Mouse (Mus musculus): ENCODE results near the gene Tfap4. TPM values are rescaled to one million over a fixed set of nuclear protein-coding genes. Genes with fewer than 3 reads are reported as not detected.
A peak's percentile ranks its signal among the peaks of the same experiment; 100 is the strongest.
"Not testable (repeated sequence)": the region's sequence is repeated elsewhere in the genome, so short reads cannot be mapped to it uniquely, and the experiment has no call there.

Tfap4 gene
- total RNA-seq, 4 experiments from 2014 or later, result 3.2 to 5.5 (median 3.7) TPM

GRCm38 (mm10) chr16:4557085-4557484 lies 2.6 kb downstream of the Tfap4 start:
- no peak for DNase-seq (ENCODE audit: low spot score in 2 of 2)

- DNase-seq (ENCODE audit: low spot score in 2 of 2), result no peak
Measured at GRCm38 (mm10) chr16:4555555-4555954, 4.1 kb downstream of the Tfap4 start.

- DNase-seq (ENCODE audit: low spot score in 2 of 2), result peak; percentile 52 to 56
Measured at GRCm38 (mm10) chr16:4552829-4553550, 6.7 kb downstream of the Tfap4 start.

- no peak for DNase-seq (ENCODE audit: low spot score in 2 of 2)
Measured at GRCm38 (mm10) chr16:4551885-4552284, 7.8 kb downstream of the Tfap4 start.

GRCm38 (mm10) chr16:4551056-4551455 lies 8.6 kb downstream of the Tfap4 start:
- DNase-seq (ENCODE audit: low spot score in 2 of 2), result peak; percentile 59 to 65

GRCm38 (mm10) chr16:4548953-4549688 lies 10.5 kb downstream of the Tfap4 start:
- DNase-seq (ENCODE audit: low spot score in 2 of 2), result no peak

GRCm38 (mm10) chr16:4547611-4548010 lies 12.0 kb downstream of the Tfap4 start:
- no peak for DNase-seq (ENCODE audit: low spot score in 2 of 2)

GRCm38 (mm10) chr16:4546838-4547237 lies 12.8 kb downstream of the Tfap4 start:
- no peak for DNase-seq (ENCODE audit: low spot score in 2 of 2)

GRCm38 (mm10) chr16:4544845-4545244 lies 14.8 kb downstream of the Tfap4 start:
- DNase-seq (ENCODE audit: low spot score in 2 of 2), result no peak

GRCm38 (mm10) chr16:4543266-4543665 lies 16.4 kb downstream of the Tfap4 start:
- no peak for DNase-seq (ENCODE audit: low spot score in 2 of 2)

GRCm38 (mm10) chr16:4542236-4542774 lies 17.3 kb downstream of the Tfap4 start:
- no peak for DNase-seq (ENCODE audit: low spot score in 2 of 2)

- peak; percentile 100 for DNase-seq (ENCODE audit: low spot score in 2 of 2)
Measured at GRCm38 (mm10) chr16:4541501-4542198, 18.0 kb downstream of the Tfap4 start, which contains the start of gene Srl. TSS of gene Srl (minus strand) at chr16:4541816.

- no peak for DNase-seq (ENCODE audit: low spot score in 2 of 2)
Measured at GRCm38 (mm10) chr16:4541033-4541432, 18.6 kb downstream of the Tfap4 start.

GRCm38 (mm10) chr16:4540064-4540775 lies 19.4 kb downstream of the Tfap4 start:
- no peak for DNase-seq (ENCODE audit: low spot score in 2 of 2)

GRCm38 (mm10) chr16:4539521-4539920 lies 20.1 kb downstream of the Tfap4 start:
- no peak for DNase-seq (ENCODE audit: low spot score in 2 of 2)

- peak in 1 of 2 experiments; percentile 59 for DNase-seq (ENCODE audit: low spot score in 2 of 2)
Measured at GRCm38 (mm10) chr16:4537616-4538358, 21.9 kb downstream of the Tfap4 start.

GRCm38 (mm10) chr16:4527373-4527772 lies 32.3 kb downstream of the Tfap4 start:
- DNase-seq (ENCODE audit: low spot score in 2 of 2), result not testable (repeated sequence)

GRCm38 (mm10) chr16:4523313-4524004 lies 36.2 kb downstream of the Tfap4 start:
- DNase-seq (ENCODE audit: low spot score in 2 of 2), result no peak

- peak; percentile 72 to 73 for DNase-seq (ENCODE audit: low spot score in 2 of 2)
Measured at GRCm38 (mm10) chr16:4522879-4523278, 36.8 kb downstream of the Tfap4 start.
